Mouse (Mus musculus): ENCODE data around the gene Xrcc1.
"Not testable (repeated sequence)": the region's sequence is repeated elsewhere in the genome, so short reads cannot be mapped to it uniquely, and the experiment has no call there.

Xrcc1 gene

DNA sequence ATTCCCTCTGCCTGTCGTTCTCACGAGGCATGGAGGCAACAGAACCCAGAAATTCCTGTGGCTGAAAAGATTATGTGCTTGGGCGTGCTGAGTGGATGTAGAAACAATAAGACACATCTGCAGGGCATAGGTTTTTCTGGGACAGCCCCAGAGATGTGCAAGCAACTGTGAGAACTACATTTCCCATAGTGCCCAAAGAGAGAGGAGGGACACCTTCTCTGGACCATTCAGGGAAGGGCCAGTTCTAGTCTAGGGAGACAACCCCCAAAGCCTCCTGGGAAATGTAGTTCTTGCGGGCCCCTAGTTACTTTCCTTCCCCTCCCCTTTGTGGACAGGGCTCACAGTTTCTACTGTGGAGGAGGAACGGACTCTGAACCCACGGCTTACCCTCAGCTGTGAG is 61.9 kb downstream of the Xrcc1 start:
- peak; percentile 66 to 82 for DNase-seq

- DNase-seq, result peak; percentile 52 to 77
Measured at GRCm38 (mm10) chr7:24608561-24608960, 62.5 kb downstream of the Xrcc1 start.

- DNase-seq, result peak; percentile 59 to 70
Measured at GRCm38 (mm10) chr7:24610144-24610878, 64.2 kb downstream of the Xrcc1 start, which contains the start of gene Phldb3. Phldb3 (plus strand) TSS chr7:24610763.

GRCm38 (mm10) chr7:24610879-24611494 is 64.9 kb downstream of the Xrcc1 start:
- DNase-seq, result peak; percentile 88 to 93

- no peak for DNase-seq
Measured at GRCm38 (mm10) chr7:24611709-24612108, 65.6 kb downstream of the Xrcc1 start.

DNA sequence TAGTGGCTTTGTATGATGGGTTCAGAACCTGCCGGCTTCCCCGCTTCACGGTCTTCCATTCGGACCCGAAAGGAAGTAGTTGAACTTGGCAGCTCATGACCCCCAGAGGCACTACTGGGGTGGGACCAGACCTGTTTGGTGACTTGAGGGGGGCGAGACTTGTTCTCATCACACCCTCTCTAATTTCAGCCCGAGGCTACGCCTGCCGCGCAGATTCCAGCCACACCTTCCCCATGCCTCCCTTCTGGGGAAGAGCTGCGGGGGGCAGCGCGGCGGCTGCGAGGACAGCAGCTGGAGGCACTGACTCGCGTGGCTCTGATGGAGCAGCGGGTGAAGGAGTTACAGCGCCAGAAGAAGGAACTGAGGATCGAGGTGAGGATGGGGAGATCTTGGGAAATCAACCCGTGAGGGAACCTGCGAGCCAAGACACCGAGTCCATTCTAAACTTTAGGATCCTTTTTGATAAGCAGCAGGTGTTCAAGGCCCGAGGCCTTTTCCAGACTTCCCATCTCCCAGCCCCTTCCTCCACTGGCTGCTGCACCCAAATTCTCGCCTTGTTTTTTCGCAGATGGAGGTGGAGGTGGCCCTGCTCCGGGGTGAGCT is 66.3 kb downstream of the Xrcc1 start:
- DNase-seq, result no peak

GRCm38 (mm10) chr7:24614816-24615215 is 68.7 kb downstream of the Xrcc1 start:
- no peak for DNase-seq

DNA sequence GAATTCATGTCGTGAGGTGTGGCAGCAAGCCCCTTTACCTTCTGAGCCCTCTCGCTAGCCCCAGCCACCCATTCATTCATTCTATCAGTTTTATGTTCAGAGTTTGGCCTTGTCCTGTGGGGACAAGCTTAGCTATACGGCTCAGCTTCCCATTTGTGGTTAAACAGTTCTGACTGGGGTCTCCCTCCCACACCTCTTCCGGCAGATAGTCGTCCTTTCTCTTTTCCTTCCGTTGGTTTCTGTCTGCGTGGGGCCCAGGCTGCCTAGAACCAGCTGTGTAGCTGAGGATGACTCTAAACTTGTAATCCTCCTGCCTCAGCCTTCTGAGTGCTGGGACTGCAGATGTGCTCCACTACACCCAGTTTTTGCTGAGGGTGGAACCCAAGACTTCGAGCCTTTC is 71.7 kb downstream of the Xrcc1 start:
- DNase-seq, result no peak

DNA sequence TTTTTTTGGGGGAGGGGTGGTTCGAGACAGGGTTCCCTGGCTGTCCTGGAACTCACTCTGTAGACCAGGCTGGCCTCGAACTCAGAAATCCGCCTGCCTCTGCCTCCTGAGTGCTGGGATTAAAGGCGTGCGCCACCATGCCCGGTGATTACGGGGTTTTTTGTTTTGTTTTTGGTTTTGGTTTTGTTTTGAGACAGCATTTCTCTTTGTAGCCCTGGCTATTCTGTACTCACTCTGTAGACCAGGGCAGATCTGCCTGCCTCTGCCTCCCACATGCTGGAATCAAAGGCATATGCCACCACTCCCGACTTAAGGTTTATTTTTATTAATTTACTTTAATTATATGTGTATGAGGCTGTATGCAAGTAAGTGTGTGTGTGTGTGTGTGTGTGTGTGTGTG is 72.3 kb downstream of the Xrcc1 start:
- not testable (repeated sequence) for DNase-seq

DNA sequence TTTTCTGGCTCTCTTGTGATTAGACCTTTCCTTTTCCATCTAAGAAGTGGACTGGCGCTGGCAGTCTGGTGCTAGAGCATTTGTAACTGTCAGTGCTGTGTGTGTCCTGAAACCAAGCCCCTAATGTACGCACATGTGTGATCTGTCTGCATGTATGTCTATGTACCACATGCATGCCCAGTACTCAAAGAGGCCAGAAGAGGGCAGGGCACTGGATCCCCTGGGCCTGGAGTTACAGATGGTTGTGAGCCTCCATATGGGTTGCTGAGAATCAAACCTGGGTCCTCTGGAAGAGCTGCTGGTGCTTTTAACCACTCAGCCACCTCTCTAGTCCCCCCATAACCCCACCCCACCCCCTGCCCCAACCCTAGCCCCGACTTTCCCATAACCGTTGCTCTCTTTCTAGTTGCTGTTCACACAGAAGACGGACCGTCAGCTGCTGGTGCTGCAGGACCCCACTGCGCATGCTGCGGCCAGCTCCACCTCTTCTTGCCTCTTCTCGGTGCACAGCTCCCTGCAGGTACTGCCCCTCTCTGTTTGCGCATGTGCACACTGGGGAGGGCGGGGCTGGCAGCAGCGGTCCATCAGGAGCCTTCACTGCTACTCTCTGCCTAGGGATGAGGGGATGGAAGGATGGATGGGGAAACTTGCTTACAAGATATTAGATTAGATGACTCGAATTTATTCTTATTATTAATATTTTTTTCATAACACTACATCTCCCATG is 73.7 kb downstream of the Xrcc1 start:
- DNase-seq, result no peak

GRCm38 (mm10) chr7:24621193-24621592 is 75.1 kb downstream of the Xrcc1 start:
- no peak for DNase-seq

DNA sequence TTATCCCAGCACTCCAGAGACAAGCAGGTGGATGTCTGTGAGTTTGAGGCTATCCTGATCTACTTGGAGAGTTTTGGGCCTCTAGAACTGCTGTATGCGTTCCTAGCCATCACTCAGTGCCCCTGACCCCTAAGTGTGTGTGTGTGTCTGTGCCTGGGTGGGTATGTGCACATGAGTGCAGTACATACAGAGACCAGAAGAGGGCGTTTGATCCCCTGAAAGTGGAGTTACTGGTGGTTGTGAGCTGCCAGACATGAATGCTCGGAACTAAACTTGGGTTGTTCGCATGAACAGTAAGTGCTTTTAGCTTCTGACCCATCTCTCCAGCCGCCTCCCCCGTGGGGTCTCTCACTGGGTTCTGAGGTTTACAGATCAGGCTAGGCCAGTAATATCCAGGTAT is 76.9 kb downstream of the Xrcc1 start:
- no peak for DNase-seq

Measured in thymus, adult 18-20 months (tissue).